9 mouse cellular contexts compared by ENCODE assay signal in the genomic region with DNA sequence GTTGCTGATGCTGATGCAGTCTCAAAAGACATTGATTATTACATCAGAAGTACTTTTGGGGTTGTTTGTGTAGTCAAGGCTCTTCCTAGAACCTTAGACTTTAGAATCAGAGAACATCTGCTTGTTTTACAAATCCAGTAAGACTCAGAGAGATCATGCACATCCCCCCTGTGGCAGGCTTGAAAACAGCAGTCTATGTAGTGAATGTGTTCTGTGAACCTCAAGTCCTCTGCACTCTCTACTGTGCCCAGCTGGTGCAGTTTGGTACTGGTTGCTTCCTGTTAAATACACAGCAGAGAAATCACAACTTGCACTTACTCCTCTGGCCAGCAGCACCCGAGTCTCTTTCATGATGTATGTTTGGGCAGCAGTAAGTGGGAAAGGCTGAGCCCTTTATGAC. TPM values are rescaled to one million over a fixed set of nuclear protein-coding genes. Genes with fewer than 3 reads are reported as not detected.
DNase-seq lines count a peak whose midpoint lies in the region; ATAC-seq and TF ChIP-seq lines count a peak whose summit lies in the region.
"Had no signal": no experiment of that assay in that cellular context is flagged by ENCODE, and none has a peak within 500 bp of the region (broad histone marks: within the 10 kb centered on the region; RNA-seq: fewer than 3 reads in every experiment).

No protein-coding gene starts in this region.

- peak; percentile 87 for TF ChIP-seq CTCF in Patski (IDR thresholded peaks at IDR 0.05)
- peak; percentile 62 for TF ChIP-seq CTCF in liver, postnatal 0 days (IDR thresholded peaks at IDR 0.05; ENCODE audit: low read depth)
- TF ChIP-seq CTCF in cerebellum, adult 2 months (IDR thresholded peaks at IDR 0.05; ENCODE audit: borderline replicate concordance, insufficient read depth, low read depth, low read length) = no peak; the same call in 1 of the 2 replicates

- DNase-seq in hindbrain, embryonic 10.5 days (ENCODE audit: low spot score) = peak; percentile 40
- no peak for DNase-seq in Patski (ENCODE audit: low read depth, low spot score)
- peak; percentile 49 for DNase-seq in forelimb bud, embryonic 11.5 days (ENCODE audit: low read depth, low spot score)
- DNase-seq in liver, postnatal 0 days = peak; percentile 57
- peak; percentile 72 for DNase-seq in right cerebral cortex, postnatal 14 days
- DNase-seq in cerebellum, adult 2 months = no peak

- WGBS in hindbrain, embryonic 10.5 days = 32% methylated on average over 1 of the region's 1 CpGs
- WGBS in hindbrain, embryonic 12.5 days = 48% methylated on average over 1 of the region's 1 CpGs
- WGBS in kidney, embryonic 16.5 days = 10% methylated on average over 1 of the region's 1 CpGs
- 18% methylated on average over 1 of the region's 1 CpGs for WGBS in liver, postnatal 0 days (ENCODE audit: insufficient replicate concordance)
- WGBS in cerebellum, adult 2 months = 35% methylated on average over 1 of the region's 1 CpGs

- H3K9me3 ChIP-seq in hindbrain, embryonic 10.5 days = no peaks in the 10 kb centered on the region
- H3K9me3 ChIP-seq in hindbrain, embryonic 12.5 days (replicated peaks) = no peaks in the 10 kb centered on the region
- no peaks in the 10 kb centered on the region for H3K9me3 ChIP-seq in kidney, embryonic 16.5 days (ENCODE audit: low read length)
- H3K9me3 ChIP-seq in liver, postnatal 0 days (ENCODE audit: low read length) = no peaks in the 10 kb centered on the region
- H3K9me3 ChIP-seq: lung, embryonic 15.5 days had no signal

- H3K27me3 ChIP-seq in hindbrain, embryonic 10.5 days (ENCODE audit: insufficient read depth, poor library complexity, severe bottlenecking) = no peaks in the 10 kb centered on the region
- H3K27me3 ChIP-seq in hindbrain, embryonic 12.5 days = no peaks in the 10 kb centered on the region
- H3K27me3 ChIP-seq in Patski = no peaks in the 10 kb centered on the region
- no peaks in the 10 kb centered on the region for H3K27me3 ChIP-seq in kidney, embryonic 16.5 days (ENCODE audit: insufficient read depth, low read length)
- H3K27me3 ChIP-seq in liver, postnatal 0 days (ENCODE audit: insufficient read depth, low read length) = no peaks in the 10 kb centered on the region
- H3K27me3 ChIP-seq in cerebellum, adult 2 months (ENCODE audit: control insufficient read depth, insufficient read depth, low read length) = no peaks in the 10 kb centered on the region
- H3K27me3 ChIP-seq: lung, embryonic 15.5 days had no signal

- ATAC-seq in hindbrain, embryonic 12.5 days (ENCODE audit: low FRiP score) = no peak
- ATAC-seq in Patski = peak; percentile 90
- peak; percentile 78 for ATAC-seq in kidney, embryonic 16.5 days (ENCODE audit: low FRiP score, low TSS enrichment)
- peak; percentile 84 for ATAC-seq in liver, postnatal 0 days

- in situ Hi-C loops in Patski (cut with MboI; ENCODE audit: low pct_unique_long_range_greater_than_20kb) = loop anchor here (10.0 kb wide), 1 partner anchor 106 kb away; no protein-coding TSS in a partner anchor

- no peak overlapping the region for H3K9ac ChIP-seq in hindbrain, embryonic 12.5 days
- no peak overlapping the region for H3K9ac ChIP-seq in kidney, embryonic 16.5 days (replicated peaks; ENCODE audit: low read length)
- no peak overlapping the region for H3K9ac ChIP-seq in liver, postnatal 0 days (replicated peaks)
- H3K9ac ChIP-seq: lung, embryonic 15.5 days had no signal

- H3K4me2 ChIP-seq in hindbrain, embryonic 12.5 days (replicated peaks) = no peak overlapping the region
- no peak overlapping the region for H3K4me2 ChIP-seq in kidney, embryonic 16.5 days (replicated peaks; ENCODE audit: low read depth, low read length)
- H3K4me2 ChIP-seq in liver, postnatal 0 days (ENCODE audit: low read depth, low read length) = no peak overlapping the region
- H3K4me2 ChIP-seq: lung, embryonic 15.5 days had no signal

- CTCF ChIA-PET in Patski (lab: Charles Lee) = interaction anchor here (0.7 to 2.0 kb wide), 3 partner anchors 9 to 14 kb away, joined by 3 to 6 read pairs (median 4); no protein-coding TSS in a partner anchor

- H3K4me3 ChIP-seq in hindbrain, embryonic 10.5 days = no peak overlapping the region
- no peak overlapping the region for H3K4me3 ChIP-seq in hindbrain, embryonic 12.5 days
- no peak overlapping the region for H3K4me3 ChIP-seq in kidney, embryonic 16.5 days (ENCODE audit: low read length)
- H3K4me3 ChIP-seq in liver, postnatal 0 days (ENCODE audit: low read depth, low read length) = no peak overlapping the region
- H3K4me3 ChIP-seq in cerebellum, adult 2 months (replicated peaks; ENCODE audit: insufficient read depth, low read depth, low read length) = no peak overlapping the region
- H3K4me3 ChIP-seq: lung, embryonic 15.5 days had no signal

- H3K36me3 ChIP-seq in hindbrain, embryonic 10.5 days = no peaks in the 10 kb centered on the region
- H3K36me3 ChIP-seq in hindbrain, embryonic 12.5 days = no peaks in the 10 kb centered on the region
- H3K36me3 ChIP-seq in kidney, embryonic 16.5 days (ENCODE audit: insufficient read depth, low read length) = no peaks in the 10 kb centered on the region
- H3K36me3 ChIP-seq in liver, postnatal 0 days (replicated peaks; ENCODE audit: insufficient read depth, low read length) = no peaks in the 10 kb centered on the region
- H3K36me3 ChIP-seq: lung, embryonic 15.5 days had no signal

- no peak overlapping the region for H3K27ac ChIP-seq in hindbrain, embryonic 10.5 days
- no peak overlapping the region for H3K27ac ChIP-seq in hindbrain, embryonic 12.5 days
- H3K27ac ChIP-seq in kidney, embryonic 16.5 days (ENCODE audit: low read length) = no peak overlapping the region
- H3K27ac ChIP-seq in liver, postnatal 0 days (ENCODE audit: low read depth) = no peak overlapping the region
- no peak overlapping the region for H3K27ac ChIP-seq in cerebellum, adult 2 months (ENCODE audit: insufficient read depth, low read length)
- H3K27ac ChIP-seq: lung, embryonic 15.5 days had no signal

- no peak for TF ChIP-seq POLR2A in cerebellum, adult 2 months (IDR thresholded peaks at IDR 0.05; ENCODE audit: borderline replicate concordance, insufficient read depth, low read length)

- POLR2A ChIA-PET in Patski (lab: Charles Lee) = no interaction called here

- no peaks in the 10 kb centered on the region; the same call in 1 of the 2 replicates for H3K4me1 ChIP-seq in hindbrain, embryonic 10.5 days (replicated peaks)
- no peaks in the 10 kb centered on the region for H3K4me1 ChIP-seq in hindbrain, embryonic 12.5 days
- peaks cover 6% of the 10 kb centered on the region for H3K4me1 ChIP-seq in kidney, embryonic 16.5 days (ENCODE audit: insufficient read depth, low read length)
- no peaks in the 10 kb centered on the region for H3K4me1 ChIP-seq in liver, postnatal 0 days (ENCODE audit: insufficient read depth)
- H3K4me1 ChIP-seq in cerebellum, adult 2 months (ENCODE audit: control insufficient read depth, insufficient read depth, low read length) = no peaks in the 10 kb centered on the region
- H3K4me1 ChIP-seq: lung, embryonic 15.5 days had no signal

- TF ChIP-seq EP300 in liver, postnatal 0 days (IDR thresholded peaks at IDR 0.05; ENCODE audit: low read depth) = no peak

RNA-seq across cellular contexts. Expression of a gene that starts 11.6 kb away (rescaled TPM):
- polyA plus RNA-seq in hindbrain, embryonic 10.5 days (2016; fragmentation: Nextera tagmentation; extraction: Ambion mirVana) = 36.0 and 36.7 TPM in 2 replicates
- 42.4 and 44.3 TPM in 2 replicates for polyA plus RNA-seq in hindbrain, embryonic 12.5 days (2016; fragmentation: Nextera tagmentation; extraction: Ambion mirVana)
- 110 TPM for polyA plus RNA-seq in Patski (2021)
- polyA plus RNA-seq in kidney, embryonic 16.5 days (2015; fragmentation: Nextera tagmentation; extraction: Ambion mirVana) = 40.7 and 45.5 TPM in 2 replicates
- polyA plus RNA-seq in liver, postnatal 0 days (2015; fragmentation: Nextera tagmentation; extraction: Ambion mirVana) = 15.7 and 16.2 TPM in 2 replicates
- polyA plus RNA-seq in cerebellum, adult 2 months (2012; rRNA removed) = 86.6 and 91.3 TPM in 2 replicates

Comparison
In these comparisons a context has a peak if more than half of its experiments do, and no peak if none do; other contexts are left out.
1. DNase-seq: peak in hindbrain, embryonic 10.5 days (single experiment), forelimb bud, embryonic 11.5 days (single experiment), liver, postnatal 0 days (single experiment) and right cerebral cortex, postnatal 14 days (single experiment); none in Patski (single experiment) and cerebellum, adult 2 months (0 of 2).